Mouse (Mus musculus) forebrain, postnatal 0 days (tissue): Measurements from ENCODE around the gene Sf3b2. TPM values are rescaled to one million over a fixed set of nuclear protein-coding genes. Genes with fewer than 3 reads are reported as not detected.

ENCODE experiments used
- ATAC-seq: fragments of 200-750 bp; cut with Nextera tagmentation; 2 replicates; pipeline ENCODE4 v1.8.0; 2017; ENCODE audit warnings: mild to moderate bottlenecking, moderate library complexity
- DNase-seq: peaks from one replicate; pipeline ENCODE4 v3.0.0-alpha.2; 2015
- H3K27ac ChIP-seq: fragments of 300-500 bp; sonication (generic); 2 replicates; pipeline ENCODE4 v1.5.1; 2014; ENCODE audit warnings: low read depth, mild to moderate bottlenecking, antibody characterized with exemption, low read length, moderate library complexity, mixed read lengths
- H3K27me3 ChIP-seq: fragments of 300-500 bp; sonication (generic); 2 replicates; pipeline ENCODE4 v1.6.1; 2014; ENCODE audit warnings: mild to moderate bottlenecking, low read length, mixed read lengths; ENCODE audit not compliant: insufficient read depth
- H3K36me3 ChIP-seq: fragments of 300-500 bp; sonication (generic); 2 replicates; pipeline ENCODE4 v1.6.1; 2014; ENCODE audit warnings: mild to moderate bottlenecking, moderate library complexity; ENCODE audit not compliant: insufficient read depth
- H3K4me1 ChIP-seq: fragments of 300-500 bp; sonication (generic); 2 replicates; pipeline ENCODE4 v1.6.1; 2014; ENCODE audit warnings: antibody characterized with exemption; ENCODE audit not compliant: insufficient read depth
- H3K4me2 ChIP-seq: fragments of 300-500 bp; sonication (generic); 2 replicates; pipeline ENCODE4 v1.6.1; 2014; ENCODE audit warnings: low read depth, mild to moderate bottlenecking, moderate library complexity
- H3K4me3 ChIP-seq: fragments of 300-500 bp; sonication (generic); 2 replicates; pipeline ENCODE4 v1.5.1; 2014; ENCODE audit warnings: low read depth, low read length, mixed read lengths
- H3K9ac ChIP-seq: fragments of 300-500 bp; sonication (generic); 2 replicates; pipeline ENCODE4 v1.6.1; 2014; ENCODE audit warnings: mild to moderate bottlenecking
- H3K9me3 ChIP-seq: fragments of 300-500 bp; sonication (generic); 2 replicates; pipeline ENCODE4 v1.6.1; 2016; ENCODE audit warnings: low read length
- CTCF ChIP-seq: sonication (generic); IDR thresholded peaks from 2 replicates; pipeline ENCODE4 v1.5.1; 2016; ENCODE audit warnings: antibody characterized with exemption, control low read depth, low read depth
- WGBS: fragments of 180-500 bp; shearing (Covaris S2); extraction: QIAGEN DNeasy Blood & Tissue Kit; methylation state at CpG from one replicate; pipeline ENCODE4 v1.1.7; 2014; 5-methylcytosine and 5-hydroxymethylcytosine counted together
- polyA plus RNA-seq: library from polyadenylated mRNA; unstranded; fragments of >200 nt; fragmentation: Nextera tagmentation; extraction: Ambion mirVana; gene quantifications from 2 replicates; pipeline ENCODE4 v1.2.1, GENCODE M21; 2015
- total RNA-seq: library from RNA; depleted of rRNA; stranded (reverse); fragments of >200 nt; gene quantifications from 2 replicates; pipeline ENCODE4 v1.2.3, GENCODE M21; 2014

The Sf3b2 gene
- total and polyA plus RNA-seq, 2 experiments from 2014 or later, result 261 to 345 TPM

- WGBS, result under 1% methylated on average over 89 of the region's 97 CpGs
- Histone ChIP-seq H3K9ac (peak within 1 kb of the TSS; percentile 96), H3K27me3 (no peaks in the 10 kb centered on the region), H3K27ac (peak within 1 kb of the TSS; percentile 92), H3K9me3 (no peaks in the 10 kb centered on the region), H3K36me3 (peaks cover 24% of the 10 kb centered on the region), H3K4me3 (peak within 1 kb of the TSS; percentile 90), H3K4me1 (peaks cover 9% of the 10 kb centered on the region), H3K4me2 (peak within 1 kb of the TSS; percentile 93)
- DNase-seq (peak; percentile 94), ATAC-seq (peak; percentile 92)
- no peak for TF ChIP-seq CTCF
Observed at GRCm38 (mm10) chr19:5272801-5273733, 22.2 kb downstream of the Sf3b2 start, which contains the start of gene Pacs1. Gene Pacs1 (minus strand): TSS chr19:5273119.

GRCm38 (mm10) chr19:5272326-5272795, 22.9 kb downstream of the Sf3b2 start:
- Histone ChIP-seq H3K4me3 (peak overlapping the region; percentile 90), H3K36me3 (peaks cover 18% of the 10 kb centered on the region), H3K4me1 (peaks cover 9% of the 10 kb centered on the region), H3K4me2 (peak overlapping the region; percentile 93), H3K9me3 (no peaks in the 10 kb centered on the region), H3K9ac (peak overlapping the region; percentile 96), H3K27ac (peak overlapping the region; percentile 92), H3K27me3 (no peaks in the 10 kb centered on the region)
- peak; percentile 38 for ATAC-seq
- DNase-seq, result peak; percentile 38
- no peak for TF ChIP-seq CTCF
- WGBS, result 0% methylated on average over 29 of the region's 30 CpGs

GRCm38 (mm10) chr19:5271430-5271829, 23.8 kb downstream of the Sf3b2 start:
- TF ChIP-seq CTCF, result no peak
- peaks cover 9% of the 10 kb centered on the region for H3K4me1 ChIP-seq
- H3K4me2 ChIP-seq, result peak overlapping the region; percentile 93
- no peaks in the 10 kb centered on the region for H3K9me3 ChIP-seq
- H3K27me3 ChIP-seq, result no peaks in the 10 kb centered on the region
- H3K36me3 ChIP-seq, result peaks cover 17% of the 10 kb centered on the region
- H3K27ac ChIP-seq, result no peak overlapping the region
- DNase-seq (no peak), ATAC-seq (no peak)
- peak overlapping the region; percentile 90 for H3K4me3 ChIP-seq
- 29% methylated on average over 1 of the region's 1 CpGs for WGBS
- 0 out of 2 replicates have a peak overlapping the region, but pooled peaks have one; percentile 96 for H3K9ac ChIP-seq

- Histone ChIP-seq H3K9me3 (no peaks in the 10 kb centered on the region), H3K9ac (no peak overlapping the region), H3K27me3 (no peaks in the 10 kb centered on the region), H3K27ac (no peak overlapping the region), H3K4me1 (peaks cover 9% of the 10 kb centered on the region), H3K36me3 (peaks cover 6% of the 10 kb centered on the region), H3K4me3 (no peak overlapping the region), H3K4me2 (no peak overlapping the region)
- WGBS, result 85% methylated on average over 5 of the region's 5 CpGs
- ATAC-seq (no peak), DNase-seq (no peak)
- TF ChIP-seq CTCF, result no peak
Observed at GRCm38 (mm10) chr19:5269392-5269791, 25.9 kb downstream of the Sf3b2 start.

DNA sequence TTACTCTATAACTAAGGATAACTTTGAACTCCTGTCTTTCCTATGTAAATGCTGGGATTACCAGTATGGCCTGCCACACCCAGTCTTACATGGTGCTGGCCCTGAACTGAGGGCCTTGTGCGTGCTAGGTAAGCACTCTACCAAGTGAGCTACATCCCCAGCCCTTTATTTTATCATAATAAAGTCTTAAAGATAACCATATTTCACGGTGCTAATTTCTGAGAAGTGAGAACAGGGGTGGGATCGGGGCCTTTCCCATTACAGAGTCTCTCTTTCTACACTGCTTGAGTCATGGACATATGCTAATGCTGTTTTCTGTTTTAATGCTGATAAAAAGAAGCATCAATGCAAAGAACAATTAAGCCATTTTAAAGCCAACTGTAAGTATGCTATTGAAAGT, 26.4 kb downstream of the Sf3b2 start:
- WGBS, result 89% methylated on average over 3 of the region's 3 CpGs
- H3K4me2 ChIP-seq, result no peak overlapping the region
- no peak overlapping the region for H3K4me3 ChIP-seq
- no peaks in the 10 kb centered on the region for H3K9me3 ChIP-seq
- H3K4me1 ChIP-seq, result peaks cover 9% of the 10 kb centered on the region
- DNase-seq (no peak), ATAC-seq (no peak)
- H3K27ac ChIP-seq, result no peak overlapping the region
- TF ChIP-seq CTCF, result no peak
- no peak overlapping the region for H3K9ac ChIP-seq
- H3K36me3 ChIP-seq, result peaks cover under 1% of the 10 kb centered on the region; the same call in 1 of the 2 replicates
- H3K27me3 ChIP-seq, result no peaks in the 10 kb centered on the region

- no peak overlapping the region for H3K4me3 ChIP-seq
- no peak for DNase-seq
- no peak overlapping the region for H3K27ac ChIP-seq
- no peaks in the 10 kb centered on the region for H3K36me3 ChIP-seq
- no peaks in the 10 kb centered on the region for H3K27me3 ChIP-seq
- no peak overlapping the region for H3K9ac ChIP-seq
- no peak for ATAC-seq
- H3K4me2 ChIP-seq, result no peak overlapping the region
- peaks cover 9% of the 10 kb centered on the region for H3K4me1 ChIP-seq
- no peaks in the 10 kb centered on the region for H3K9me3 ChIP-seq
- no peak for TF ChIP-seq CTCF
Observed at GRCm38 (mm10) chr19:5268017-5268416, 27.2 kb downstream of the Sf3b2 start.

- 96% methylated on average over 5 of the region's 5 CpGs for WGBS
Observed at GRCm38 (mm10) chr19:5267015-5267414, 28.2 kb downstream of the Sf3b2 start.

More at GRCm38 (mm10) chr19:5267015-5267414, 28.2 kb downstream of the Sf3b2 start:
- no peaks in the 10 kb centered on the region for H3K36me3 ChIP-seq
- no peak overlapping the region for H3K27ac ChIP-seq
- H3K27me3 ChIP-seq, result no peaks in the 10 kb centered on the region
- H3K9me3 ChIP-seq, result no peaks in the 10 kb centered on the region
- no peak for TF ChIP-seq CTCF
- H3K4me3 ChIP-seq, result no peak overlapping the region
- no peak overlapping the region for H3K9ac ChIP-seq
- ATAC-seq, result no peak
- H3K4me2 ChIP-seq, result no peak overlapping the region
- H3K4me1 ChIP-seq, result peaks cover 8% of the 10 kb centered on the region
- no peak for DNase-seq
